Mouse (Mus musculus) kidney, adult 2 months (tissue): Measurements from ENCODE around the gene Fam161b.

Experiments used
- CTCF ChIP-seq: fragments of 200-500 bp; conservative IDR thresholded peaks from 2 replicates; pipeline ENCODE4 v1.5.1; 2011; ENCODE audit warnings: low read depth, mild to moderate bottlenecking, control low read depth, low read length, moderate library complexity, mixed read lengths; ENCODE audit not compliant: insufficient read depth, insufficient read length
- POLR2A ChIP-seq: fragments of 200-500 bp; IDR thresholded peaks from one replicate; pipeline ENCODE4 v1.6.1; 2011; ENCODE audit warnings: low read depth, low read length, control low read depth

GRCm38 (mm10) chr12:84393847-84394246 lies 32.2 kb upstream of the Fam161b start:
- no peak for TF ChIP-seq CTCF
- no peak for TF ChIP-seq POLR2A
